Mouse (Mus musculus): ENCODE results near the gene Hipk3.

Gene Hipk3

DNA sequence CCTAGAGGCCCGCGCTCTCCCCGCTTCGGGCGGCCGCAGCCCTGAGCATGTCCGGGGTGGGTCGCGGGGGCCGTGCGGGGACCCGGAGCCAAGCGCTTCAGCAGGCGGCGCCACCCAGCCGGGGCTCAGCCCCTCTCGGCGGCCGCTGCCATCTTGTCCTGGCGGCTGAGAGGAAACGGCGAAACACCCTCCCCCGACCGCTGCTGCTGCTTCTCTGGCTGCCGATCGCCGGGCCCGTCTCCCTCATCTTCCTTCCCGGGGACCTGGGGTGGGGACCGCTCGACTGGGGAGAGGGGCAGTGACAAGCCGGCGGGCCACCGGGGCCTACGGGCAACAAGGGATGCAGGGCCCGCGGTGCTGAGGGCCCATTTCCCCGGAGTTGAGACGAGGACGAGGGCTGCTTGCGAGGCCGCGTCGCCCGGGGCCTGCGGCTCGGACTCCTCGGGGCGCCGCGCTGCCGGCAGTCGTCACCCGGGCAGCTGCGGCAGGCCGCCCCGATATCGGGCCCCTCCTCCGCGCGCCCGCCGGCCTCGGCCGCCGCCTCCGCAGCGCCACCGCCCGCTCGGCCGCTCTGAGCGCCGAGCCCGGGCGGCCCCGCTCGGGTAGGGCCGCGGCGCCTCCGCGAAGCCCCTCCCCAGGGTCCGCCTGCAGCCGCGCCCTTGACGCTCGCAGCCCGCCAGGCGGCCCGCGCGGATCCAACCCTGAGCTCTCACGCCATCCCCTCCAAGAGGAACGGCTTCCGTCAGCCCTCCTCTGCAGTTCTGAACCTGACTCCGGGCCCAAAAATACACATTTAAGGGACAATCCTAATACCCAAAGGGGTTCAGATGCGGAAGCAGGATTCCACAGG is at the start of gene Hipk3:
Hipk3 (minus strand) TSS at position 496 of the 850 bp plus-strand sequence.
- DNase-seq, result peak; percentile 71

DNA sequence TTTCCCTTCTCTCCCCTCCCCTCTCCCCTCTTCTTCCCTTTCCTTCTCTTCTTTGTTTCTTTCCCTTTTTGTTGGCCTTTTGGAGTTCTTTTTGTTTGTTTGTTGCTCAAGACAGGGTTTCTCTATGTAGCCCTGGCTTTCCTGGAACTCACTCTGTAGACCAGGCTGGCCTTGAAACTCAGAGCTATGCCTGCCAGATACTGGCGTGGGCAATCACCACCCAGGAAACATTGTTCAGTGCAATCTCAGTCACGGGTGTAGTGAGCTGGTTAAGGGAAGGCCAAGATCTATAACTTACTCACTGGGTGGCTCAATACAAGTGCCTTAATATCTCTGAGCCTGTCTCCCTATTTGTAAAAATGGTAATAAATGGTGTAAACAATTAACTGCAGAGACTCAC is 46.0 kb upstream of the Hipk3 start:
- DNase-seq, result no peak

DNA sequence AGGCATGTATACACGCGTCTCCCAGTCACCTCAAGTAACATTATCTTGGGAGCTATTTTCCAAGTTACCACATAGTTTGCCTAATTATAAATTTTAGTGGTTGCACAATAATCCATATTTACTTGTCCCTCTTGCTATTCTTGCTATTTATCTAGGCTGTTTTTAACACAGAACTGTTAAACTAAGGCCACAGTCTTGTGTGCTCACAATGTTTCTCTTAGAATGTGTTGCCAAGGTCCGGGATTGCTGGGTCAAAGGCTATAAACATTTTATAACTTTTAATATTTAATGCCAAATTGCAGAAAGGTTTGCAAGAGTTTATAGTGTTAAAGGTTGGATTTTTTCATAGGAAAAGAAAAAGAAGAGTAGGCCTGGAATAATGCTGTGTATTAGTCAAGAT is 40.5 kb upstream of the Hipk3 start:
- no peak for DNase-seq

DNA sequence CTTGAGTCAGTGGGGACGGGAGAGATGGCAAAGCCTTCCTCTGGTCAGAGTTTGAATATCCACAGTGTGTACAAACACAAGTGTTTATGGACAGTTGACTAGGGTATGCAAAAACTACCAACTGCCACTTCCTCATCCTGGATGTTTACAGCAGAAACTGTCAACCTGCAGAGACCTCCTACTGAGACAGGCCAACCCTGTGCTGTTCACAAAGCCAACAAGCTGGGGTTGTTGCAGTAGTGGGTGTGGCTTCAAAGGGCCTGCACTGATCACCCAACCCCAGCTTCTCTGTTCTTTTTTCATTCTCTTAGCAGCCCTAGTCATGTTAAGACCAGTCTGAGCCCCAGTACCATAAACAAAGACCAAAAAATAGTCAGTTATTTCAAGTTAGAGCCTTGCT is 38.3 kb upstream of the Hipk3 start:
- DNase-seq, result no peak

DNA sequence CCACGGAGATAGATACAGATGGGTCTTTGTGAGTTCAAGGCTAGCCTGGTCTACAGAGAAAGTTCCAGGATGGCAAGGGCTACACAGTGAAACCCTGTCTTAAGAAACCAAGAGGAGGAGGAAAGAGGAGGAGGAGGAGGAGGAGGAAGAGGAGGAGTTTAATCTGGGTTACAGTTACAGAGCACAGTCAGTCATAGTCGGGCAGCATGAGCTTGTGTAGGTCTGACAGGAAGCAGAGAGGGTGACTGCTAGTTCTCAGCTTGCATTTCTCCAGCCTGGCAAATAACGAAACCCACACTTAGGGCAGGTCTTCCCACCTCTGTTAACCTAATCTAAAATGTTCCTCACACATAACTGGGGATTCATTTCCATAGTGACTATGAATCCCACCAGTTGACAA is 32.3 kb upstream of the Hipk3 start:
- no peak for DNase-seq

DNA sequence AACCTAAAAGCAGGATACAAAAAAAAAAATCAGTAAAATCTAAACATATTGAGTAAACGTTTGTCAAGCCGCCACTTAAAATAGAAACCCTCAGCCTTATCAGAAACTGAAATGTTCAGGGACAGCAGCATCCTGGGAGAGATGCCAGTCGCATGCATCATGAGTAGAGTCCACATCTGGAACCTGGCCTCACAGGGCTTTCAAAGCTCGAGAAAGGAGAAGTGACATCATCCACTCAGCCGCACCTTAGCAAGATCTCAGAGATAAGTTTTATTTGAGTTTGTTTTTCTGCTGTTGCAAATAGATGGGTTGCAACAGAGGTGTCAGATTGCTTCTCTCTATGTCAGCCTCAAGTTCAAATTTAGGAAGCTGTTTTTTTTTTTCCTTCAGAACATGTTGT is 31.3 kb upstream of the Hipk3 start:
- no peak for DNase-seq

DNA sequence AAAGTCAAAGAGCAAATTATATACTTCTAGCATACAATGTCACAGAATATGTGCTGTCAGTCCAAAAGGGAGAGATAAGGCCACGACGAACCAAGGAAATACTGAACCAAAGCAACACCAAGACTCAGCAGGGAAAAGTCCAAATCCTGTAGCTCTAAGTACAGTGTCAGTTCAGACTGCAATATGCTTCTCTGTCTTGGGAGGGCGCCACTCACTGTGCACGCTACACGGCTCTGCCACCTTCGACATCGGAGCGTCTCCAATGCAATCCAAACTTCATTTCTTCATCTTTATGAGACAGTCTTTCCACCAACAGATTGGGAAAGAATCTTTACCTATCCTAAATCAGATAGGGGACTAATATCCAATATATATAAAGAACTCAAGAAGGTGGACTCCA is 17.4 kb upstream of the Hipk3 start:
- DNase-seq, result no peak

DNA sequence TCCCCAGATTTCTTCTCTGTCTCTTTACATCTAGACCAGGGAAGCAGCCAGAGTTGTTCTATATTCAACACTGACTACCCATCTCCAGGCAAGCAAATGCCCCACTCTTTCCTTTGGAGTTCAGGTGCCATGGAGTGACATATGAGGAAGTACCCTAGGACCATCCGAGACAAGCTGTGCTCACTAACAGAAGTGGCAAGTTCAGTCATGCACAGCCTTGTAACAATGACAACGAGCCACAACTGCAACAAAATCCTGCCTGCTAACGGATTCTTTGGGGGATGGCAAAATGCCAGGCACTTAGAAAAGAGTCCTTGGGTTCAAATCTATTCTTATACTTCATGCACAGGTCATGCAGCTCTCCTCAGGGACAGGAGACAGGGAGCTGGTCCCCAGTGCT is 8.1 kb upstream of the Hipk3 start:
- no peak for DNase-seq

DNA sequence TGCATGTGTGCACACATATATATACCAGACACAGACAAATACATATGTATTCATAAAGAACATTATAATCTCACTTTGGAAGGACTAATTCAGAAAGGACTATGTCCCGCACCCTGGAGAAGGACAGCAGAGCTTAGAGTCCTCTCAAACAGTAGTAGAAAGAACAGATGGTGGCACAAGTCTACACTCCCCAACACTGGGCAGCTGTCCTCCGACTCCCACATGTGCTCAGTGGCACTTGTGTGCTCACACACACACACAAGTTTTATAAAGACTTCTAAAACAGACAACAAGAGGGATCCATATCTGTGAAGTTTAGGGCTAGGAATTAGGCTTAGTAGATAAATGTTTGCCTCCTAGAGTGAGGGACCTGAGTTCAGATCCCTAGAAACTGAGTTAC is 6.8 kb upstream of the Hipk3 start:
- no peak for DNase-seq

DNA sequence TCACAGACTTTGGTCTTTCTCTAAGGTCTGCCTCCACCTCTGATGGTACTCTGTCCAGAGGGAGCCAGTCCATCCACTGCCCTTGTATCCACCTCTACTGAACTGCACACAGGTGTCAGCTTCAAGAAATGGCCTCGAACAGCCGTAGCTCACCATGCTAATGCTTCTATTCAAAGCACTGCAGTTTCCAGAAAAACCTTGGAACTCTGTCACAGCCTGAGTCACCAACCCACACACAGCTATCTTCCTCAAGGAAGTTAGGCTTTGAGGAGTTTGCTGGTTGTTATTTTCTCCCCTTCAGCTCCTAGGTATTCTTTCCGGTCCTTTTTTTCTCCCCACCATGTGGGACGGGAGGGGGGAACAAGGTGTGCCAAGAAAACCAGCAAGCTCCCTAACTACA is 3.5 kb upstream of the Hipk3 start:
- DNase-seq, result no peak

DNA sequence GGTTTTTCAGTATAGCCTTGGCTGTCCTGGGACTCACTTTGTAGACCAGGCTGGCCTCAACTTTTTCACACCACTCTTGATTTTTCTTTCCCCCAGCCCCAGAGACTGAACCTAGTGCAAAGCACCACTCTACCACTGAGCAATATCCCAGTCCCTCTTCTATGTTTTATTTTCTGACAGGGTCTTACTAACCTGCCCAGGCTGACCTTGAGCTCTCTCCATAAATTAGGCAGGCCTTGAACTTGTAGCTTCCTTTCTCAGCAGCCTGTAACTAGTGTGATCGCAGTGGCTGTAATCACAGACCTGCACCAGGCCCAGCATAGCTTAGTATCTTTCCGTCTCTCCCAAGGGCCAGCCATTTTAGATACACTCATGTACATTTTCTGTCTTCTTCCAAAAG is 3.0 kb upstream of the Hipk3 start:
- DNase-seq, result no peak

DNA sequence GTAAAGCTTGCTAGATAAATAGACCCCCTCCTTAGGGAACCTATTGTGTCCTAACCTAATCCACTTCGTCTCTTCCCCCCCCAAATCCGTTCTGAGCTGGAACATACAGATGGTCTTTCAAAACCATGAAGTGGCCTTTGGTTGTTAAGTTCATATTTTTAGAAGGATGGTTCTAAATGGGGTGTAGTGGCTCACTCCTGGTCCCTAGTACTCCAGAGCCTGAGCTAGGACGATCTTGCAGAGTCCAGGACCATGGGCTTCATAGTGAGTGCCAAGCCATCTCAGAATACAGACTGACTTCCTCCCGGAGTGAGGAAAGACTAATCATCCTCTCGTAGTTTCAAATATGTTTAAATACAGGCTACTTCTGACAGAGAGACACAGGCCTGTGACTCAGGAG is 2.0 kb upstream of the Hipk3 start:
- no peak for DNase-seq

DNA sequence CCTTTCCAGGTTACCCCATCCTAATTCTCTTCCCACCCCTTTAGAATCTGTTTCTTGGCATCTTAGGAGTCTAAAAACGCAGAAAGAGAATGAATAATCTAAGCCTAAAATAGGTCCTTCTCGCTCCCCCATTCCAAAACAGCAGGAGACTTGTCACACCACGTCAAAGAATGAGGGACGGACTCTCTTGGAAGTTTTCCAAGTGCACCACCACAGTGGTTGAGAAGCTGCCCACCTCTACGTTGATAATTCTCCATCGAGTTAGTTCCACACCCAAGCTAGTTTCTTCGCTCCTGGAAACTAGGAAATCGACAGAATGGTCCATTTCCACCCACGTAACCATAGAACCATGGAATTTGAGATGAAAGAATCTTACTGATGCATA is 547 bp upstream of the Hipk3 start:
- peak; percentile 7 for DNase-seq

DNA sequence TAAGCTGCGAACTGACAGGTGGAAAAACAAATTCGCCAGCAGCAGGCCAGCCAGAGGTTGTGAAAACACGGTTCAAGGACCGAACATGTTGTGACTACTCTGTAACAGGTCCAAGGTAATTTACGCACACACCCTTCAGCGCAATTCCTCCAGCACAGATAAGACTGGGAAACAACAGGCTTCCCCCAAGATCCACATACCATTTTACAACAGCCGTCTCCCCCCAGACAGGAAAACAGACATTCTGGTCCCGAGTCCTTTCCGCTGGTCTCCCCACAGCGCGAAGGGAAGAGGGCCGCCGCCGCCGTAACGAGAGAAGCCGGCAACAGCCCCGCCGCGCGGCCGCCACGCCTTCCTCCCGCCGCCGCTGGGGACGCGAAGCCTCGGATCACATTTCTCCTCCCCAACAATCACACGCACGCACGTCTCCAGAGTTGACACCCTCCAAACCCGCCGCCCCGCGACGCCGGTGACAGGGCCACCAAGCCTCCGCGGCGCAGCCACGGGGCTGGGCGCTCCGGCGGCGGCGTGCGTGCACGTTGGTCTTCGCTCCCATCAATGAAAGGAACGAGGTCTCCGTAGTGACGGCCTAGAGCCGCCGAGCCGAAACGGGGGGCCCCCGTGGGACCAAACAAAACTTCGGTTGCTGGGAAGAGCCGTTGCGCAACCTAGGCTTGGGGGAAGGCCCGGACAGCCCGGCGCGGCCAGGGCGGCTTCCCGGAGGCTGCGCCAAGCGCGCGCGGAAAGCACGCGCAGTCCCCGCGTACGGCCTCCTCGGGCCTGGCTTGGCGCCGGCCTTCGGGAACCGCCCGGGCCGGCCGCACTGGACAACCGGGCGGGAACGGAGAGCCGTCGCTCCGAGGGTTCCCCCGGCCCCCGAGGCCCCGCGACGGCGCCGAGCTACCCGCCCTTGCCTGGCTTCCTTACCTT is 960 bp downstream of the Hipk3 start:
- peak; percentile 76 for DNase-seq

DNA sequence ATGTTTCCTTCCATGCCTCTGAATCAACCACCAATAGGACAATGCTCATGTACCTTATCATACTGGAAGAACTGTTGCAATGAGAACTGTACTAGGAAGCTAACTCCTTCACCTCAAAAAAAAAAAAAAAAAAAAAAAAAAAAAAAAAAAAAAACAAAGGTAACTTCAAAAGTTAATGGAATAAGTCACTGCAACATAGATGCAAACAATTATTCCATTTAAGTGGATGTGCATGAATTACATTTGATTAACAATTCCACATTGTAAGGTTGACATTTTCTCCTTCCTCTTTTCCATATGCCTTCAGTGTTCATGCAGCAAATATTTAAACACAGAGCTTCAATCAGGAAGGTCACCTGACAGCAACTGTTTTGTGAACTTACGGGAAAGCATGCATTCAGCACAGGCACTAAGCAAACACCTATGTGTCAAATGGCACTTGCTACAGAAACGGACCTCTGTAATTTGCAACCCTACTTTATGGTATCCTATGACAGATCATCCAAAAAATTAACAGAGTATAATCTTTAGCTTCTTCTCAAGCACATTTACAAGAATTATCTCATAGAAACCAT is 2.9 kb downstream of the Hipk3 start:
- DNase-seq, result no peak

DNA sequence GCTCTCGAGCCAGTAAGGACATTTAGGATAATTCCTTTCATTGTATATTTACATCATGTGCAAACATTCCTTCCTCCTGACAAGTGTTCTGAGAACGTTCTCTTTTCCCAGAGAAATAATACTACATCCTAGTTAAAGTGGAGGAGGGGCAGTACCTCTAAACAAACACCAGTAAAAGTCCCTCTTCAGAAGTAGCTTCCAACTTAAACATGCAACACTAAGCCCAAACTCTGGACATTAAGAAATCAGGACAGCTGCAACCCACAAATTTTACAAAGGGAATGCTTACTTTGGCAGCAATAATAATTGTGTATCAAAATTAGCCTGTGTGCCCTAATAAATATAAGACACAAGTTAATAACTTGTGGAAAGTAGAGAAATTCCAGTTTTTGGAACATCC is 3.5 kb downstream of the Hipk3 start:
- no peak for DNase-seq

DNA sequence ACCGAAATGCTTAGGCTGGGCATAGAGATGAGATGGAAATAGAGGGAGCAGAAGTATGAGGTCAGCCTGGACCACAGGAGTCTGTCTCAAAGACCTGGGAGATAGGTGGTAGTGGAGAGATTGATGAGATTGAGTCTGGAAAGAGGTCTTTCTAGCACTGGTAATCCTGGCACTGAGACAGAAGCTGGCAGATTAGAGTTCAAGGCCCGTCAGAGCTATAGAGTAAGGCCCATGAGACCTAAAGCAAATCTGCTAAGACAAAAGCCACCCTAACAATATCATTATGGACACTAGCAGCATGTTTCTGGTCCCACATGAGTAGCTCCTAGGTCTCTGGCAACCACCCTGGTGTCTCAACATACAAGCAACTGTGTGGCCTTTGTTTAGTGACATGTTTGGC is 4.4 kb downstream of the Hipk3 start:
- no peak for DNase-seq

DNA sequence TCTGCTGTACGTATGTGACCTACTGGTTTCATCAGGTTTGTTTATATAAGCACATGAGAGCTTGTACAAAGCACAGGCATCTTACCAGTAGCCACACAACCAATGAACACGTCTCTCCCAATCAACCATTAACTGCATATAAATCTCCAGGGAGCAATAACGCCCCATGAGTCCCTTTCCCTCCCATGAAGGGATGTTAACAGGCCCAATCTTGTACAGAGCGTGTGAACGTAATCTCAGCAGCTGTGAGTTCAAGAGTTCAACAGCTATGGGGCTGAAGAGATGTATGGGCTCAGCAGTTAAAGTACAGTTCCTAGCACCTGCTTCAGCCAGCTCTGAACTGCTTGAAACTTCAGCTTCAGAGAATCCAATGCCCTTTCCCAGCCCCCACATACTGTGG is 9.8 kb downstream of the Hipk3 start:
- no peak for DNase-seq

DNA sequence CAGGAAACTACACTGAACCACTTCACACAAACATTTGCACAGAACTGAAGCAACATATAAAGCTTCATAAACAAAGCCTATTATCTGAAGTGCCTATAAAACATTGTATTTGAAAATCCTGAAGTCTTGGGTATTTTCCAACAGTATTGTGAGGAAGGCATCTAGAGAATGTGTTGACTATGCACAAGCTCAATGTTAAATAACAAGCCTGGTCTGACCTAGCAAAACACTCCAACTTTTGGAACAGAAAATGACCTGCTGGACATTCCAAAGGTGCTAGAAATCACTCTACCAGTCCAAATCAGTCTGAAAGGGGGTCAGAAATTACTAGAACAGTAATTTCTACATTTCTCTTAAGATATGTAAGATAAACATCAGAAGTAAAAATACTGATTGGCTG is 12.1 kb downstream of the Hipk3 start:
- DNase-seq, result no peak

DNA sequence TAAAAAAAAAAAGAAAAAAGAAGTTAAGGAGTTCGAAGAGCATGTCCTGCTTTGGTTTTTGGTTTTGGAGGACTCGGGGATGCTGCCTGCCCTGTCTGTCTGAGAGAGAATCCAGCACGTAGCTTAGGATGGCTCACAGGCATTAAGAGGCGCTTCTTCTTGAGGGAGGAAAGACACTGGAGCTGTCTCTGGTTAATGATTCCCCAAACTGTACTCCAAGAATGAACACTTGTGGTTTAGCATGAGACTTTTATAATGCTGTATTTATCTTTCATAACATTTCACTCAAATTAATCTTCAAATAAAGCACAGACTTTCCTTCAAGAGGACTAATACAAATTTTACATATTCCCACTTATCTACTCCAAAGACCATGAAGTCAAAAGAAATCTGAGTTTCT is 15.2 kb downstream of the Hipk3 start:
- no peak for DNase-seq

DNA sequence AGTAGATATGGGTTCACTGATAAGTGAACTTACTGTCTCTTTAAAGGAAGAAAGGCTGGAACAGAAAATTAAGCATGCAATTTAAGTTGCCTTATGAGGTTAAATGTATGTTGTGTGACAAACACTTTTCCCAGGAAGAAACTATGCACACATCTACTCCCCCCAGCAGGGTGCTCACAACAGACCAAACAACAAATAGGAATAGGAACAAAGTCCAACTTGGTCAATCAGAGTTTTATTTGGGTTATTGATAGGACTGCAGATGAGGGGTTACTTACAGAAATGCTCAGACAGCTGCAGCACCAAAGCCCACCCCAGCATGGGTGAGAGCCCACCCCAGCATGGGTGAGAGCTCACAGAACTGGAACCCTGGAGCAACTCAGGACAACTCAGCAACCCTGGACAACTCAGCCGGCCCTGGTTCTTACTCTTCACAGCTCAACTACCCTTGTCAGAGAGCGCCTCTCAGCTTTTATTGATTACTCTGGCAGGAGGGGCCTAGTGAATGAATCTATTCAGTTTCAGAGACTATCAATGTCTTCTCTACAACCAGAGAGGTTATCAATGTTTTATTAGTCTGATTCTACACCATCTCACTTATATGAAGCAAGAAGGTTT is 16.7 kb downstream of the Hipk3 start:
- DNase-seq, result no peak

DNA sequence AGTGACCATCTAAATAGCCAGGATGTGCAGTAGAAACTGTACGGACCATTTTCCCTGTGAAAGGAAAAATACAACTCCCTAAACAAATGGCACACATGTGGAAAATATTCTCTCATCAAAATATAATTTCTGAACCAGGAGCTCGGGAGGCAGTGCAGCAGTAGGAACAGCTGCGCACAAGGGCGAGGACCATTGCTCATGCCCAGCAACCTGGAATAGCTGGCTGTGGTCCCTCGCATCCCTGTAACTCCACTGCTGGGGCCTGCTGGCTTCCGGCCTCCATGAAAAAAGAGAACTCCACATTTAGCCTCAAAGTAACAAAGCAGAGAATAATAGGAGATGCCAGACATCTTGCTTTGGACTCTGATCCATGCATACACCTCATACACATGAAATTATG is 22.2 kb downstream of the Hipk3 start:
- no peak for DNase-seq

DNA sequence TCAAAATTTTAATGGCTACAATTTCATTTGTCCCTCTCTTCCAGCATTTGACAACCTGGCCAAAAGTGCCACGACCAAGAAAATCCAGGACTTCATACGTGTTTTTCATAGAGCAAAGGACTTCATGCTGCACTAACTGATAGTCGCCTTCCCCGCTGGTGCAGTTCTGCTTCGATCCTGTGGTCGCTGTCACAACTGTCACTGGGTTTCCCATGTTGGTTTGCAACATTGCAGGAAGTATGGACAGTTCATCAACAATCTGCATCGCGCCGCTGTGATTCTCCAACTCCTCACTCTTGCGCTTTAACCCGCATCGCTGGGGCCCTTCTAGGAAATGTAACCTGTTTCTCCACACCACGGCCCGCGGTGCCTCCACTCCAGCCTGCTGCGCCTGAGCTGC is 23.1 kb downstream of the Hipk3 start:
- DNase-seq, result no peak
